Mouse (Mus musculus): ENCODE results near the gene Nt5c2.

Gene Nt5c2

DNA sequence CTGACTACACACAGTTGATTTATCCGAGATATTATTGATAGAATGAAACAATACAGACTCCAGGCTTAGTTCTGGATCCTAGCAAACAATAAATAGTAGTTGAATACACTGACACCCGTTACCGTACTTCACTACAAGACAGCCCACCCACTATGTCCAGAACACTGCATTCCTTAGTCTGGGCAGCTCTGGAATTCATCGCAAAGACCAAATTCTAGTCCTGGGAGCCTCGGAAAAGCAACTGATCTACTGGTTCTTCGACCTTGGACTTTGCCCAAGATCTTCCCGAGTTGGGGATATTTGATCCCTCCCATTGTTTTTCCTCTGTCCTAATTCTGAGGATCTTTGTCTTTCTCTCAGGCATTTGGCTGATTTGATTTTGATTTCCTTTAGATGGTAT is 52.1 kb downstream of the Nt5c2 start:
- DNase-seq: peak; percentile 91

GRCm38 (mm10) chr19:46962171-46962772 is 52.7 kb downstream of the Nt5c2 start:
- DNase-seq: peak; percentile 98

DNA sequence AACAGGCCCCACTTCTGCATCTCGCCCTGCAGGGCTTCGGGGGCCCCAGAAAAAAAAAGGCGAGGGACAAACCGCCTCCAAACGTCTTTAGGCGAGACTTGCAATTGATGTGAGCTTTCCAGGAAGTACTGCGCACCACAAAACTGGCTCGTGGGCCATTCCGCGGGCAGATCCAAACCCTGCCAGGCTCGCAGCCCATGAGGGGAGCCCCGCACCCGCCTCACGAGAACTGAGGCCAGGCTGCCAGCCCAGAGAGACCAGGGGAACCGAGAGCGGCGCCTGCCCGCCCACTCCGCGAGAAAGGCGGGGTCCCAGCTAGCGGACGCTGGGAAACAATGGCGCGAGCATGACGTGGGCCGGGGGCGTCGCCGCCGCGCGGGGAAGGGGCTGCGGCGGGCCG is 53.3 kb downstream of the Nt5c2 start:
- peak; percentile 99 for DNase-seq

DNA sequence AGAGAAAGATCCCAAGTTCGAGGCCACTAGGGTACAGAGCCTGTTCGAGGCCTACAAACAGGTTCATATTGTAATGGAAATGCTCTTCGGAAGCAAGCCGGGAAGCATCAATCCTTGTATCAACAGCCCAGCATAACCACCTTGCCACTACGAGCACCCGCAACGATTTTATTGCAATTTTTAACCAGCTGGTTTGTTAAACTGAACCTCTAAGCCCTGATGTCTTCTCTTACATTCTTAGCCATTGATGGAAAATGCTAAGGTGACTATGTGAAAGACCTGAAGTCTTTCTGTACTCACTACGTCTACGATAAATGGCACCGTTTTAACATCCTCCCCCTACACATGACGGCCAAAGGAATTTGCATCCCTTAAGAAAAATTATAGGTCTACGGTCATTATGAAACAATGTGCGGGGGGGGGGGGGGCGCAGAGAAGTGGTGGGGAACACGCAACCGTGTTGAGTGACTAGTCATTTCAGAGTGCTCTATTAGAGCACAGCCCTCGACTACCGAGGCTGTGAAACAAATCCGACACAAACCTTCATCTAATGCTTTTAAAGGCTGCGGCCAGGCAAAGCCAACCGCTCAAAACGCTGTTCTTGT is 53.8 kb downstream of the Nt5c2 start:
- DNase-seq: no peak

- peak; percentile 89 for DNase-seq
Observed at GRCm38 (mm10) chr19:46960101-46961046, 54.6 kb downstream of the Nt5c2 start.

GRCm38 (mm10) chr19:46959536-46959935 is 55.4 kb downstream of the Nt5c2 start:
- peak; percentile 87 for DNase-seq

DNA sequence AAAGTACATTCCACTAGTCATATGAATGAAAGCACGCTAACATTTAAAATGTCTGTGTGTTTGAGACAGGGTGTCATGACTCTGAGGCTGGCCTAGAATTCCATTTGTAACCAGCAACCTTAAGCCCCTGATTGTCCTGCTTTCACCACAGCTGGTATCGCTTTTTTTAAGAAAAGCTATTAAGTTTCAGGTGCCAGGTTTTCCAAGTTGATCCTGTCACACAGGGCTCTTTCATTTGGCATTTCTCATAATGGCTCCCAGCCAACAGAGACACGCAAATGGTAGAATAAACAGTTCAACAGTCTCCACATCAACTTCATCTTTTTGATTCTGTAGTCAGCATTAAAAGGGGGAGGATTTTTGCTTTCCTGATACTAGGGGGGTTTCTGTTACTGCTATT is 56.4 kb downstream of the Nt5c2 start:
- DNase-seq: peak; percentile 68

GRCm38 (mm10) chr19:46957971-46958370 is 57.0 kb downstream of the Nt5c2 start:
- DNase-seq: peak; percentile 49

DNA sequence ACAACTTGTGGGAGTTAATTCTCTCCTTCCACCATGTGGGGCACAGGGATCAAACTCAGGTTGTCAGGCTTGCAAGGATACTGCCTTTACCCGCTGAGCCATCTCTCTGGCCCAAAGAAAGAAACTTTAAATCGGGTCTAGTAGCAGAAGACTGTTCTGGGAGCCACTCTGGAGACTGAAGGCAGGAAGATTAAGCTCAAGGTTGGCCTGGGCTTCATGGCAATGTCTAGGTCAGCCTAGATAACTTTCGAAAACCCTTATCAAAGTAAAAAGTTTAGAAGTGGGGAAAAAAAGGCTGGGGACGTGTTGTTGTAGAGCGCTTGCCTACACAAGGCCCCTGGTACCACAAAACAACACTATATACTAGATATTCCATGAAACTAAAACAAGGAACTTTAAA is 58.0 kb downstream of the Nt5c2 start:
- no peak for DNase-seq

DNA sequence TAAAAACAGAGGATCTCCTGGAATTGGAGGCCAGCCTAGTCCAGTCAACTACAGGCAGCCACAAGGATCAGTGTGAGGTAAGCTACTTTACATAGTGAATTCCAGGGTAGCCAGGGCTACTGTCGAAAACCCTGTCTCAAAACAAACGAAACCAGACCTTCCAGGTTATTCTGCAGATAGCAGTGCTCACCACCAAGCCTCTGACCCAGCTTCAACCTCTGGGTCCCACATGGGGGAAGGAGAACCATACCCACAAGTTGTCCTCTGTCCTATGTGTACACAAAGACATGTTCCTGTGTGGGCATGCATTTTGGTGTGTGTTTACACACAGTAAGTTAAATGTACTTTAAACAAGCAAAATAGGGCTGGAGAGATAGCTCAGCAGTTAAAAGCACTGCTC is 58.5 kb downstream of the Nt5c2 start:
- peak; percentile 83 for DNase-seq

DNA sequence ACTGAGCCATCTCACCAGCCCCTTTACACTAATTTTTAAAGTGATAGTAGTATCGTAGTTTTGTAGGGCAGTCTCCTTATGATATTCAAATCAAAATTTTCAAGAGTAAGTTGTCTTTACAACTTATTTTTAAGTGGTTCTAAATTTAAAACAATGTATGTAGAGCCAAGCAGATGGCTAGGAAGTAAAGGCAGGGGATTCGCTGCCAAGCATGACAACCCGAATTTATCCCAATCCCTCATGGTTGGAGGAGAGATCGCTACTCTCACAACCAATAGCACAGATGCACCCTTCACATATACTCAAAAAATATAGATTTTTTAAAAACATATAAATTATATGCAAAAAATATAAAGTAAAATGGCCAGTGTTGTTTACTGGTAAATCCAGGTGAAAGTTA is 59.3 kb downstream of the Nt5c2 start:
- peak; percentile 8 for DNase-seq

DNA sequence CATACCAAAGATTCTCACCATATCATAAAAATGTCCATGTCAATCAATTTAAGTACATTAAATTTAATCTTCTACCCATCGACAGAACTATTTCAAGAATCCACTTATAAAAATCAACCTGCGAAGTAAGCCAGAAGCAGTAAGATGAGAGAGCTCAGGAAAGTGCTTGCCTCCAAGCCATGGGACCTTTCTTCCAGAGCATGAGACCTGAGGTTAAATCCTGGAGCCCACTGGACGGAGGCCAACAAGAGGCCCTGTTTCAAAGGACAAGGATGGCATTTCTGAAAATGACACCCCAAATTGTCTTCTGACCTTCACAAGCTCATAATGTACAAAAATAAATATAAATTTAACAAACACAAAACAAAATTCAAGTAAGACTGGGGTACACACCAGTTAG is 61.4 kb downstream of the Nt5c2 start:
- peak; percentile 75 for DNase-seq

- peak; percentile 67 for DNase-seq
Observed at GRCm38 (mm10) chr19:46952986-46953385, 62.0 kb downstream of the Nt5c2 start.

GRCm38 (mm10) chr19:46944341-46944740 is 70.6 kb downstream of the Nt5c2 start:
- no peak for DNase-seq

DNA sequence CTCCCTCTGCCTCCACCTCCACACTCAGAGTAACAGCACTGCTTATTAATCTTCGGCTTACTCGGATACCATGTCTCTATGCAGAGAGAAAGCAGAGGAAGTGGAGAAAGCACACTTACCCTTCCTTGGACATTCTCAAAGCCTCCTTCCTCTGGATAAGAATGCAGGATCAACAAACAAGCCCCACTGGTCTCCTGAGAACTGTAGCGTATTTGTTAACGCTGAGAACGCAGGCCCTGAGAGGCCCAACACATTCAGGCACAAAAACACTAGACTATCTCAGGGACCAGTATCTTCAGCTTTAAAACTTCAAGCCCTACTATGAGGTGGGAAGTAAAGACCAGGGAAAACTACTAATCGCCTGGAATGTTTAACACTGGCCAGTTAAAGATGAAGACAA is 77.8 kb downstream of the Nt5c2 start:
- peak; percentile 92 for DNase-seq

GRCm38 (mm10) chr19:46934025-46934424 is 80.9 kb downstream of the Nt5c2 start:
- DNase-seq: peak; percentile 97

- DNase-seq: no peak
Observed at GRCm38 (mm10) chr19:46932608-46933007, 82.3 kb downstream of the Nt5c2 start.

GRCm38 (mm10) chr19:46930026-46930425 is 84.9 kb downstream of the Nt5c2 start:
- no peak for DNase-seq

DNA sequence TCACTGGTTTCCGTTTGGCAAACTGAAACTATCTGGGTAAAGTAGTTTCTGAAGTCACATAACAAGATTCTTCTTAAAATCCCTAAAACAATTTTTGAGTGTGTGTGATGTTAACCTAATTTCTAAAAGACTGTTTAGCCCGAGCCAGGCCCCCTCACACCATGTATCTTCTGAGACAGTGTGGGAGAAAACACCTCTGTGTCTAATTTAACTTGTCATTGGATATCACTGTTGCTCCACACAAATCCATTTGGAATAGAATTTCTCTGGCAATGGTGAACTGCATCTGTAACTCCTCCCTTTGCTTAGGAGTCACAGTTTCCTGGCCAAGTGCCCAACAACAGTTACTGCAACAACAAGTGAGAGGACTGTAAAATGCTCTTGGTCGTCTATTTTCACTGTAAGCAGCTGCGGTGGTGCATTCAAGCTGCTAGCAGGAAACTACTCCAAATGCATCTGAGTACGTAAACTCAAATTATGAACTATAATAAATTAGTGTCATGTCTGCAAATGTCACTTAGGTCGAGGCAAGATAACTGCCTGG is 85.8 kb downstream of the Nt5c2 start:
- DNase-seq: peak; percentile 98

GRCm38 (mm10) chr19:46928136-46928535 is 86.8 kb downstream of the Nt5c2 start:
- DNase-seq: no peak

- peak; percentile 94 for DNase-seq
Observed at GRCm38 (mm10) chr19:46926951-46927350, 88.0 kb downstream of the Nt5c2 start.

DNA sequence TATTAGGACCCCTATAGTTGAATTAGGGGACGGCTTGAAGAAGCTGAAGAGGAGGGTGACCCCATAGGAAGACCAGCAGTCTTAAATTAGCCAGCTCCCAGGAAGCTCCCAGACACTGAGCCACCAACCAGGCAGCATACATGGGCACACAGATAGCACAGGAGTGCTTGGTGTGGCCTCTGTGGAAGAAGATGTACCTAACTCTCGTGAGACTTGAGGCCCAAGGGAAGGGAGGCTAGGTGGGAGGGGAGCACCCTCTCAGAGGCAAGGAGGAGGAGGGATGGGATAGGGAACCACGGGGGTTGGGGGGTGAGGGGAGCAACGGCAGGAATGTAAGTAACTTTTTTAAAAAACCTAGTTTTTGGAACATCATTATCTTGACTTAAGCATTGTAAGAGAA is 88.6 kb downstream of the Nt5c2 start:
- DNase-seq: no peak

- no peak for DNase-seq
Observed at GRCm38 (mm10) chr19:46920571-46920970, 94.4 kb downstream of the Nt5c2 start.
